11 mouse cellular contexts compared by ENCODE assay signal in the genomic region with DNA sequence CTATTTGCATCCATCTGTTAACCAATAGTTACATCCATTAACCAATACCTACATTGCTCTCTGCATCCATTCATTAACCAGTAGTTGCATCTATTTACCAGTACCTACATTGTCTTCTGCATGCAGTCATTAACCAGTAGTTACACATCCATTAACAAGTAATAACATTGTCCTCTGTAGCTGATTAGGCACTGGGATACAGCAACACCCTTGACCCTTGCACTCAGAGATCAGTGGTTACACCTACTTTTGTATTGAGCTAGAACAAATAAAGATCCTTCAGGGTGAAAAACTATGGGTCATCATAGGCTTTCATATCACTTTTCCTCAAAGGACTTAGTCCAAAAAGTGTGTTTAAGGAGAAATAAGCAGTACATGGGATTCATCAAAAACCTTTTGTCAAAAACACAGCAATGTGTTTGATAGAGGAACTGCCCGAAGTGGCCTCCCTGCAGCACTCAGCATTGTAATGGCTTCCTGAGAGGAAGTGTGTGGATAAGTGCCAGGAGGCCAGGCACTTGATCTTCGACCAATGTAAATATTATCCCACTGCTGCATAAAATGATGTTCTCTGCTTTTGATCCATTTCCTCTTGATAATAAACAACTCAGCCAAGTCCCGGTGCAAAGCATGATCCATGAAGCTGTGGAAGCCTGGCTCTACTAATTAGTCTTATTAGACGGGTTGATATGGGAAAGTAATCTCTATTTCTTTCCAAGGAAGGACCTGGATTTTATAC.
DNase-seq lines count a peak whose midpoint lies in the region; ATAC-seq and TF ChIP-seq lines count a peak whose summit lies in the region.
"Had no signal": no experiment of that assay in that cellular context is flagged by ENCODE, and none has a peak within 500 bp of the region (broad histone marks: within the 10 kb centered on the region; RNA-seq: fewer than 3 reads in every experiment).

No protein-coding gene starts in this region.

- H3K27me3 ChIP-seq in intestine, postnatal 0 days (replicated peaks; ENCODE audit: control insufficient read depth, insufficient read depth, low read length) = no peaks in the 10 kb centered on the region
- H3K27me3 ChIP-seq in lung, embryonic 16.5 days (ENCODE audit: control insufficient read depth, insufficient read depth, low read depth, low read length) = no peaks in the 10 kb centered on the region
- H3K27me3 ChIP-seq: embryonic facial prominence, embryonic 12.5 days; liver, embryonic 15.5 days had no signal

- WGBS in intestine, postnatal 0 days = 30% methylated on average over 4 of the region's 4 CpGs
- 8% methylated on average over 4 of the region's 4 CpGs for whole genome bisulfite sequencing in lung, embryonic 16.5 days

- no peaks in the 10 kb centered on the region for H3K36me3 ChIP-seq in intestine, postnatal 0 days (ENCODE audit: control insufficient read depth, insufficient read depth)
- H3K36me3 ChIP-seq in lung, embryonic 16.5 days (ENCODE audit: control insufficient read depth, insufficient read depth, low read length) = no peaks in the 10 kb centered on the region
- H3K36me3 ChIP-seq: embryonic facial prominence, embryonic 12.5 days; liver, embryonic 15.5 days had no signal

- no peak overlapping the region for H3K27ac ChIP-seq in intestine, postnatal 0 days (ENCODE audit: low read depth, low read length)
- H3K27ac ChIP-seq in lung, embryonic 16.5 days (ENCODE audit: low read length) = no peak overlapping the region
- H3K27ac ChIP-seq: embryonic facial prominence, embryonic 12.5 days; liver, embryonic 15.5 days had no signal

- intact Hi-C loops in gastrocnemius, postnatal 14 days (cut with DNase I; ENCODE audit: low total_unique reads) = no loop called here

- DNase-seq in gastrocnemius, adult 18-20 months (ENCODE audit: low spot score) = peak; percentile 2
- no peak for DNase-seq in gastrocnemius, postnatal 14 days
- peak; percentile 97 for DNase-seq in heart, adult 11 months
- no peak for DNase-seq in B cell, adult 2 months
- no peak for DNase-seq in frontal cortex, postnatal 14 days (ENCODE audit: low spot score in 2 of 2)

- no peak overlapping the region for H3K4me3 ChIP-seq in intestine, postnatal 0 days (ENCODE audit: low read depth, low read length)
- no peak overlapping the region for H3K4me3 ChIP-seq in lung, embryonic 16.5 days (ENCODE audit: low read length)
- H3K4me3 ChIP-seq: embryonic facial prominence, embryonic 12.5 days; liver, embryonic 15.5 days had no signal

- no peak overlapping the region for H3K9ac ChIP-seq in intestine, postnatal 0 days (ENCODE audit: low read depth, low read length)
- H3K9ac ChIP-seq in lung, embryonic 16.5 days (ENCODE audit: low read length) = no peak overlapping the region
- H3K9ac ChIP-seq: embryonic facial prominence, embryonic 12.5 days; liver, embryonic 15.5 days had no signal

- no peak for TF ChIP-seq CTCF in intestine, postnatal 0 days (IDR thresholded peaks at IDR 0.05; ENCODE audit: low read depth)

- no peaks in the 10 kb centered on the region for H3K4me1 ChIP-seq in intestine, postnatal 0 days (replicated peaks; ENCODE audit: control insufficient read depth, insufficient read depth, low read length)
- H3K4me1 ChIP-seq in lung, embryonic 16.5 days (replicated peaks; ENCODE audit: control insufficient read depth, insufficient read depth, low read length) = 0 out of 2 replicates have a peak, but pooled peaks cover 5% of the 10 kb centered on the region
- H3K4me1 ChIP-seq: embryonic facial prominence, embryonic 12.5 days; liver, embryonic 15.5 days had no signal

- peak; percentile 53; the same call in 1 of the 2 replicates for ATAC-seq in intestine, postnatal 0 days
- peak; percentile 89 for ATAC-seq in lung, embryonic 16.5 days (ENCODE audit: low read depth)
- no peak for ATAC-seq in megakaryocyte-erythroid progenitor cell, adult 5-6 weeks (replicated peaks; ENCODE audit: low FRiP score, low TSS enrichment, poor library complexity, severe bottlenecking)
- ATAC-seq: CD4-positive, CD25-positive, alpha-beta regulatory T cell, adult 4 months had no signal

- H3K4me2 ChIP-seq in intestine, postnatal 0 days (replicated peaks; ENCODE audit: low read depth) = no peak overlapping the region
- H3K4me2 ChIP-seq in lung, embryonic 16.5 days (ENCODE audit: low read depth, low read length) = no peak overlapping the region
- H3K4me2 ChIP-seq: embryonic facial prominence, embryonic 12.5 days; liver, embryonic 15.5 days had no signal

- H3K9me3 ChIP-seq in intestine, postnatal 0 days (ENCODE audit: control insufficient read depth) = no peaks in the 10 kb centered on the region
- H3K9me3 ChIP-seq in lung, embryonic 16.5 days (ENCODE audit: control insufficient read depth, low read length) = no peaks in the 10 kb centered on the region
- H3K9me3 ChIP-seq: embryonic facial prominence, embryonic 12.5 days; liver, embryonic 15.5 days had no signal

Comparison
In these comparisons a context has a peak if more than half of its experiments do, and no peak if none do; other contexts are left out.
1. DNase-seq: peak in gastrocnemius, adult 18-20 months (single experiment) and heart, adult 11 months (single experiment); none in gastrocnemius, postnatal 14 days (single experiment), B cell, adult 2 months (0 of 2) and frontal cortex, postnatal 14 days (0 of 2).